Mouse (Mus musculus) kidney, postnatal 0 days (tissue): ENCODE measurements around the gene Raly. TPM values are rescaled to one million over a fixed set of nuclear protein-coding genes. Genes with fewer than 3 reads are reported as not detected.

Experiments used
- ATAC-seq: fragments of 200-750 bp; cut with Nextera tagmentation; replicated peaks from 2 replicates; pipeline ENCODE4 v1.8.0; 2017; ENCODE audit warnings: low read depth, moderate number of reproducible peaks, moderate TSS enrichment, moderate library complexity; ENCODE audit not compliant: low FRiP score
- DNase-seq: peaks from one replicate; pipeline ENCODE4 v3.0.0-alpha.2; 2016; ENCODE audit warnings: low spot score
- H3K27ac ChIP-seq: fragments of 300-500 bp; sonication (generic); 2 replicates; pipeline ENCODE4 v1.5.1; 2014; ENCODE audit warnings: mild to moderate bottlenecking
- H3K27me3 ChIP-seq: fragments of 300-500 bp; sonication (generic); 2 replicates; pipeline ENCODE4 v1.6.1; 2014; ENCODE audit warnings: low read length, mixed read lengths; ENCODE audit not compliant: insufficient read depth
- H3K36me3 ChIP-seq: fragments of 300-500 bp; sonication (generic); 2 replicates; pipeline ENCODE4 v1.6.1; 2014; ENCODE audit warnings: low read length, mixed read lengths; ENCODE audit not compliant: insufficient read depth
- H3K4me1 ChIP-seq: fragments of 300-500 bp; sonication (generic); replicated peaks from 2 replicates; pipeline ENCODE4 v1.6.1; 2014; ENCODE audit warnings: antibody characterized with exemption, low read length, mixed read lengths; ENCODE audit not compliant: insufficient read depth
- H3K4me2 ChIP-seq: fragments of 300-500 bp; sonication (generic); 2 replicates; pipeline ENCODE4 v1.6.1; 2014; ENCODE audit warnings: mild to moderate bottlenecking, low read length, moderate library complexity, mixed read lengths
- H3K4me3 ChIP-seq: fragments of 300-500 bp; sonication (generic); replicated peaks from 2 replicates; pipeline ENCODE4 v1.5.1; 2014; ENCODE audit warnings: low read depth, low read length
- H3K9ac ChIP-seq: fragments of 300-500 bp; sonication (generic); 2 replicates; pipeline ENCODE4 v1.6.1; 2014; ENCODE audit warnings: low read depth, low read length
- H3K9me3 ChIP-seq: fragments of 300-500 bp; sonication (generic); replicated peaks from 2 replicates; pipeline ENCODE4 v1.6.1; 2016; ENCODE audit warnings: low read length, inconsistent platforms, mixed read lengths
- CTCF ChIP-seq: IDR thresholded peaks from 2 replicates; pipeline ENCODE4 v1.5.1; 2016; ENCODE audit warnings: antibody characterized with exemption, low read depth, mild to moderate bottlenecking, moderate library complexity
- WGBS: fragments of 180-500 bp; shearing (Covaris S2); extraction: QIAGEN DNeasy Blood & Tissue Kit; methylation state at CpG from one replicate; pipeline ENCODE4 v1.1.7; 2014; 5-methylcytosine and 5-hydroxymethylcytosine counted together
- polyA plus RNA-seq: library from polyadenylated mRNA; unstranded; fragments of >200 nt; fragmentation: Nextera tagmentation; extraction: Ambion mirVana; gene quantifications from 2 replicates; pipeline ENCODE4 v1.2.1, GENCODE M21; 2015

Raly gene
- 31.6 and 33.7 TPM in 2 replicates for polyA plus RNA-seq

DNA sequence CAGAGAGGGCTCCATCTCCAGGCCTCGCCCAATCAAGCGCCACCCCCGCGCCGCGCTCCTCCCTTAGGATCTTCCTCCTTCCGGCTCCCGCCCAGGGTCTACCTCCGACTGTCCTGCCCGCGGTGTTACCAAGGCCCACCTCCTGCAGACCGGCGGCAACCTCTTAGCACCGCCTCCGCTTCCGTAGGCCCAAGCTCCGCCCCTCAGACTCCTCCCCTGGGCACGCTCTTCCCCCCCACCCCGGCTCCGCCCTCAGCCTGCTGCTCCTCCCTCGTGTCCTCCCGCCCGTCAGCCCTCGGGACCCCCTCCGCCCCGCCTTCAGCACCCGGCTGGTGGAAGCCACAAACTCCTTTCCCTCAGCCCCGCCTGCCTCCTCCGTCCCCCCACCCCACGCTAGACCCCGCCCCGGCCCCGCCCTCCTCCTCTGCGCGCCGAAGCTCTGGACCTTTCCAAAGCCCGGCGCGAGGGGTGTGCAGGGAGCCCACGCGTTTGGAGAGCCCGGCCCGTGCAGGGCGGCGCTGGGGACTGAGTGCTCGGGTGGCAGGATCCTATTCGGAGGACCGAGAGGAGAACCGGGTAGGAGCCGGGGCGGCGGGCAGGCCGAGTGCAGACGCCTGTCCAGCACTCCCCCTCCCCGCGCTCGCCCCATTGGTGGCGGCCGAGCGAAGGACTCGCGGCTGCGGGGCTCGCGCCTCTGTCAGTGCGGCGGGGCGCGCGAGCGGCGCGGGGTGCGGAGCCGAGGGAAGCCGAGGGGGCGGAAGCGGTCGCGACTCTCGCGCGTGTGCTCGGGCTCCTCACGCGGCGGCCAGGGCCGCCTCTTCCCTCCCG is at the start of gene Raly, which contains the start of gene a:
Gene Raly, plus strand, starts transcription at position 441 of the 828 bp plus-strand sequence.
Gene a, plus strand, starts transcription at position 747 of the 828 bp plus-strand sequence.
- peak; percentile 96 for ATAC-seq
- H3K9me3 ChIP-seq = no peaks in the 10 kb centered on the region
- H3K36me3 ChIP-seq = no peaks in the 10 kb centered on the region
- peak within 1 kb of the TSS; percentile 91 for H3K4me3 ChIP-seq
- H3K4me1 ChIP-seq = peaks cover 20% of the 10 kb centered on the region
- WGBS = under 1% methylated on average over 57 of the region's 89 CpGs
- peak within 1 kb of the TSS; percentile 66 for H3K4me2 ChIP-seq
- peak; percentile 99 for DNase-seq
- H3K27ac ChIP-seq = peak within 1 kb of the TSS; percentile 97
- H3K9ac ChIP-seq = peak within 1 kb of the TSS; percentile 96
- no peaks in the 10 kb centered on the region for H3K27me3 ChIP-seq
- peak; percentile 36; the same call in 1 of the 2 replicates for TF ChIP-seq CTCF

DNA sequence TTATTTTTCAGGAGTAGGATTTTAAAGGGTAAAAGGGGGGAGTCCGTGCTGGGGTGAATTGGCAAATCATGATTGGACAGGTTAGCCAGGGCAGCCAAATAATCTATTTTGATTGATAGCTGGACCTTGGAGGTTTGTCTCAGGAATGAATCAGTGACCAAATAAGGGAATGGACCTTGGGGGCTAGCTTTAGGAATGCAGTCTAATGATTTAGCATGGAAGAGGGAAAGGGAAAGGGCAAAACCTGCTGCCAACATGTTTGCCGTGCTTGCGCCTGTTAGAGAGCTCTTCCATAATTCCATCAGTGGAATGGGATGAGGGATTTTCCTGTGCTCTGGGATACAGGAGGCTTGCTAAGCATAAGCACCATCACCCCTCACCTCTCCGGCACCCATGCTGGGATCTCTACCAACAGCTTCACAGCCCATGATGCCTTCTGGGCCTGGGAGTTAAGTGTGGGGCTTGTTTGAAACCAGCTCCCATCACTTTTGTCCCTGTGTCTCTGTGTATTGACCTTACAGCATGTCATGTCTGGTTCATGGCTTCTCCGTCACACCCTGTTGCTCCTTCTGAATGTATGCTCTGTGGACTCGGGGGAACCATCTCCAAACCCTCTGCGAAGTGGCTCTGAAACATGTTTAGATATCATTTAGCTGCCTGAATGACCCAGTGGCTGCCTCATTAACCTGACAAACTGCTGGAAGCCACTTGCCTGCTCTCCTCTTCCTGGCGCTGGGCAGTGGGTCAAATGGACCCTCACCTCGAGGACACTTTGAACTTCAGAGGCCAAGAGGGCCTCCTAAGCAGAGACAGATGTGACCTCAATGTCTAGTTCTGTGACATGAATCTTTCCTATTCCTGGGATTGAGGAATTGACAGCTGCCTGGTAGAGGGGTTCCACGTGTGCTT is 47.7 kb upstream of the Raly start:
- H3K9ac ChIP-seq = no peak overlapping the region
- ATAC-seq = no peak

DNA sequence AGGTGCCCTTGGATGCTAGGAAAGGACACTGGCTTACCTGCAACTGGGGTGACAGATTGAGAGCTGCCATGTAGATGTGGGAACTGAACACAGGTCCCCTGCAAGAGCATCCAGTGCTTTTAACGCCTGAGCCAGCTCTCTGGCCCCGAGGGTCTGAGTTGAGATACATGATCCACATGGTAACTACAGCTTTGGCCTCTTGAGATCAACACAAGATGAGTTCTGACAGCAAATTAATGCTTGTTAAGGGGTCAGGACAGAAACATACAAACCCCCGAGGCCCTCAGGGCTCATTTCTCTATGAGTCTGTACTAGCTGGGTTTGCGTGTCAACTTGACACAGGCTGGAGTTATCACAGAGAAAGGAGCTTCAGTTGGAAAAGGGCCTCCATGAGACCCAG is 47.0 kb upstream of the Raly start:
- no peak for DNase-seq
- H3K9ac ChIP-seq = no peak overlapping the region
- H3K4me3 ChIP-seq = no peak overlapping the region
- no peak overlapping the region for H3K4me2 ChIP-seq
- H3K4me1 ChIP-seq = no peaks in the 10 kb centered on the region
- no peaks in the 10 kb centered on the region for H3K36me3 ChIP-seq
- H3K9me3 ChIP-seq = no peaks in the 10 kb centered on the region
- no peaks in the 10 kb centered on the region for H3K27me3 ChIP-seq
- TF ChIP-seq CTCF = no peak
- ATAC-seq = no peak
- H3K27ac ChIP-seq = no peak overlapping the region
- WGBS = 49% methylated on average over 4 of the region's 4 CpGs

More for the DNA sequence above, 47.7 kb upstream of the Raly start:
- H3K36me3 ChIP-seq = no peaks in the 10 kb centered on the region
- TF ChIP-seq CTCF = no peak
- no peaks in the 10 kb centered on the region for H3K27me3 ChIP-seq
- H3K4me1 ChIP-seq = no peaks in the 10 kb centered on the region
- WGBS = 33% methylated on average over 10 of the region's 10 CpGs
- H3K4me3 ChIP-seq = no peak overlapping the region
- H3K9me3 ChIP-seq = no peaks in the 10 kb centered on the region
- no peak overlapping the region for H3K27ac ChIP-seq
- peak; percentile 55 for DNase-seq
- H3K4me2 ChIP-seq = no peak overlapping the region

DNA sequence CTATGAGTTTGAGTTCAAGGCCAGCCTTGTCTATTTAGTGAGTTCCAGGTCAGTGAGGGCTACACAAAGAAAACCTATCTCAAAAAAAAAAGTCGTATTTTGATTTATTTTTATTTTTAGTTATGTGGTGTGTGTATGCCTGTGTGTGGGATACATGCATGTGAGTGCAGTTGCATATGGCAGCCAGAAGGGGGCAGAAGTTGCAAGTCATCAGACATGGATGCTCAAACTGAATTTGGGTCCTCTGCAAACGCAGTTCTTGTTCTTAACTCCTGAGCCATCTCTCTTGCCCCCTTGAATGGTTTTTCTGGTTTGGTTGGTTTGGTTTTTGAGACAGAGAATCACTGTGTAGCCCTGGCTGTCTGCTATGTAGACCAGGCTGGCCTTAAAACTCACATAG is 42.5 kb upstream of the Raly start:
- 86% methylated on average over 2 of the region's 2 CpGs for WGBS
- H3K4me3 ChIP-seq = no peak overlapping the region

DNA sequence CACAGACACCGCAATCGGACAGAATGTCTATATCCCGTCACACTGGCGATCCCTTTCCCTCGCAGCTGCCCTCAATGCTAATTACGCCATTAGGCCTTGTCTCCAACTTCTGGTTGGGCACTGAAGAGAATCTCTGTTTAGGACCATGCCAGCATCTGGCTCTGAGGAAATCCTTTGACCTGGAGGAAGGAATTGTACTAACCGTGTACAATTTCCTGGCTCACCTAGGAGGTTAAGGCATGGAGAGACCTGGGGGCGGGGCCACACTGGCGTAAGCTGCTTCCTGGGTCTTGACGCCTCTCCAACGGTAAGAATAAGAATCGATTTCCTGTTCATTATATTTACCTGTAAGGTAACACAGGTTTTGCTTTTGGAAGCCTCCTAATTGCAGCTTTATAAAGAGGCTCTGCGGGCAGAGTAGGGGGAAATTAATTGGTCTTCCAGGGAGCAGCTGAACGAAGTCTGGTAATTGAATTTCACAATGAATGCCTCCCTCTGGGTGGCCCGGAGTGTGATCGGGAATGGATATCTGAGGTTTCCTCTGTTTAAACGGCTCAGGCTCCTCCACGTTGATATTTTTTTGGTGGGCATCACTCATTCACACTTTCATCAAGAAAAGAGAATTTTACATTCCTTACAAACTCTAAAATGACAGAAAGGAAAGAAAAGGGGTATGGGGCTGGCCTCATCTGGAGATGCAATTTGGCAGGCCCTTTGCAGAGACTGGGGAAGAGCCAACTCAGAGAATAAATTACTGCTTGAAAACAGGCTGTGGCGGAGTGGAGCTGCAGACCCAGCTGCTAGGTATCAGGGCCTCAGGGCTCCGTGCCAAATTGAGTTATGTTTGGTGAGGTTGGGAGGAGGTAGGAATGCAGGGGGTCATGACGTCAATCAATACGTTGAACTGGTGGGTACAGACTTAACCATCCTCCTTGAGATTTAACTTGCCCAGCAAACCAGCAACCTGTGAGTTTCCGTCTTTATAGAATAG is 41.6 kb upstream of the Raly start:
- ATAC-seq = no peak
- Histone ChIP-seq H3K4me3 (no peak overlapping the region), H3K4me2 (peak overlapping the region; percentile 25; the same call in 1 of the 2 replicates), H3K9ac (no peak overlapping the region), H3K36me3 (no peaks in the 10 kb centered on the region), H3K9me3 (no peaks in the 10 kb centered on the region), H3K27me3 (no peaks in the 10 kb centered on the region), H3K27ac (no peak overlapping the region; the same call in 1 of the 2 replicates), H3K4me1 (peaks cover 9% of the 10 kb centered on the region; the same call in 1 of the 2 replicates)
- TF ChIP-seq CTCF = no peak
- WGBS = 38% methylated on average over 23 of the region's 23 CpGs
- peak; percentile 72 for DNase-seq

More for the DNA sequence above, 42.5 kb upstream of the Raly start:
- H3K27me3 ChIP-seq = no peaks in the 10 kb centered on the region
- ATAC-seq (no peak), DNase-seq (no peak)
- no peaks in the 10 kb centered on the region for H3K36me3 ChIP-seq
- H3K4me2 ChIP-seq = no peak overlapping the region
- H3K4me1 ChIP-seq = peaks cover 9% of the 10 kb centered on the region; the same call in 1 of the 2 replicates
- no peaks in the 10 kb centered on the region for H3K9me3 ChIP-seq
- no peak overlapping the region for H3K27ac ChIP-seq
- no peak overlapping the region for H3K9ac ChIP-seq
- peak; percentile 36; the same call in 1 of the 2 replicates for TF ChIP-seq CTCF
